Mouse (Mus musculus): ENCODE measurements around the gene Gm7849. TPM values are rescaled to one million over a fixed set of nuclear protein-coding genes. Genes with fewer than 3 reads are reported as not detected.

Gm7849 gene
- not detected in 2 replicates for polyA plus RNA-seq (2012; rRNA removed; ENCODE audit: low replicate concordance)

GRCm38 (mm10) chr8:21456460-21456859 is at the start of gene Gm7849:
Gm7849 (minus strand) TSS chr8:21456560.

GRCm38 (mm10) chr8:21427111-21427510 is 29.2 kb downstream of the Gm7849 start, which contains the start of gene Defa36:
Defa36 (plus strand) TSS chr8:21427411.

Other genes starting within 250 kb of the Gm7849 start
- gene Gm15292, start 206.8 kb downstream of the Gm7849 start, polyA plus RNA-seq (2012; rRNA removed; ENCODE audit: low replicate concordance), result not detected in 2 replicates
- not detected in 2 replicates for gene Defa27, start 141.0 kb downstream of the Gm7849 start, polyA plus RNA-seq (2012; rRNA removed; ENCODE audit: low replicate concordance)
- gene Defa29, start 129.5 kb downstream of the Gm7849 start, polyA plus RNA-seq (2012; rRNA removed; ENCODE audit: low replicate concordance), result not detected in 2 replicates
- not detected in 2 replicates for gene Defa2, start 78.0 kb downstream of the Gm7849 start, polyA plus RNA-seq (2012; rRNA removed; ENCODE audit: low replicate concordance)
- gene Defa33, start 64.7 kb downstream of the Gm7849 start, polyA plus RNA-seq (2012; rRNA removed; ENCODE audit: low replicate concordance), result not detected in 2 replicates
- gene Defa36, start 29.1 kb downstream of the Gm7849 start, polyA plus RNA-seq (2012; rRNA removed; ENCODE audit: low replicate concordance), result not detected in 2 replicates
- gene Defa20, start 52.7 kb upstream of the Gm7849 start, polyA plus RNA-seq (2012; rRNA removed; ENCODE audit: low replicate concordance), result not detected in 2 replicates
- not detected in 2 replicates for gene Defa32, start 72.5 kb upstream of the Gm7849 start, polyA plus RNA-seq (2012; rRNA removed; ENCODE audit: low replicate concordance)
- not detected in 2 replicates for gene Defa37, start 108.8 kb upstream of the Gm7849 start, polyA plus RNA-seq (2012; rRNA removed; ENCODE audit: low replicate concordance)
- gene Defa28, start 126.4 kb upstream of the Gm7849 start, polyA plus RNA-seq (2012; rRNA removed; ENCODE audit: low replicate concordance), result not detected in 2 replicates
- not detected in 2 replicates for gene Gm7861, start 137.9 kb upstream of the Gm7849 start, polyA plus RNA-seq (2012; rRNA removed; ENCODE audit: low replicate concordance)
- gene Defa26, start 161.6 kb upstream of the Gm7849 start, polyA plus RNA-seq (2012; rRNA removed; ENCODE audit: low replicate concordance), result not detected in 2 replicates
- not detected in 2 replicates for gene Defa17, start 199.2 kb upstream of the Gm7849 start, polyA plus RNA-seq (2012; rRNA removed; ENCODE audit: low replicate concordance)
- not detected in 2 replicates for gene Defa34, start 209.2 kb upstream of the Gm7849 start, polyA plus RNA-seq (2012; rRNA removed; ENCODE audit: low replicate concordance)
- gene AY761184, start 247.1 kb upstream of the Gm7849 start, polyA plus RNA-seq (2012; rRNA removed; ENCODE audit: low replicate concordance), result not detected in 2 replicates